Mouse (Mus musculus) thymus, adult 2 months (tissue): ENCODE results near the gene Lyg1.

Experiments
- CTCF ChIP-seq: fragments of 200-500 bp; IDR thresholded peaks from 2 replicates; pipeline ENCODE4 v1.5.1; 2012; ENCODE audit warnings: mild to moderate bottlenecking, control low read depth, low read length, moderate library complexity, borderline replicate concordance; ENCODE audit not compliant: control insufficient read depth, poor library complexity, insufficient read depth; ENCODE audit errors: extremely low read depth
- POLR2A ChIP-seq: fragments of 200-500 bp; IDR thresholded peaks from 2 replicates; pipeline ENCODE4 v1.6.1; 2012; ENCODE audit warnings: mild to moderate bottlenecking, low read length, control low read depth, moderate library complexity; ENCODE audit not compliant: control insufficient read depth, poor library complexity, insufficient read depth; ENCODE audit errors: extremely low read depth

- TF ChIP-seq CTCF, result no peak
- TF ChIP-seq POLR2A, result no peak
These were observed 42.0 kb upstream of the Lyg1 start for GRCm38 (mm10) chr1:37999552-37999951.
